Mouse (Mus musculus) erythroblast, adult 5-6 weeks (primary cell): ENCODE data around the gene Ltb4r1. TPM values are rescaled to one million over a fixed set of nuclear protein-coding genes. Genes with fewer than 3 reads are reported as not detected.

Source experiments
- ATAC-seq: replicated peaks from 2 replicates; pipeline ENCODE4 v1.8.0; 2016; ENCODE audit warnings: moderate number of reproducible peaks, mild to moderate bottlenecking, moderate TSS enrichment, inconsistent platforms; ENCODE audit not compliant: poor library complexity, low FRiP score, severe bottlenecking
- total RNA-seq, 2 experiments: library from RNA; stranded (forward) in 1 of 2; stranded (reverse) in 1 of 2; fragments of 150-400 nt in 1 of 2; fragments of 200-764, 138-1000 nt in 1 of 2; gene quantifications; 2 replicates each; pipeline versions ENCODE4 v1.2.3 to v1.2.4; 2015 to 2017; ENCODE audit warnings: low replicate concordance in 2 of 2

Gene Ltb4r1
- total RNA-seq, 2 experiments from 2014 or later, result 6.3 to 21.8 TPM

DNA sequence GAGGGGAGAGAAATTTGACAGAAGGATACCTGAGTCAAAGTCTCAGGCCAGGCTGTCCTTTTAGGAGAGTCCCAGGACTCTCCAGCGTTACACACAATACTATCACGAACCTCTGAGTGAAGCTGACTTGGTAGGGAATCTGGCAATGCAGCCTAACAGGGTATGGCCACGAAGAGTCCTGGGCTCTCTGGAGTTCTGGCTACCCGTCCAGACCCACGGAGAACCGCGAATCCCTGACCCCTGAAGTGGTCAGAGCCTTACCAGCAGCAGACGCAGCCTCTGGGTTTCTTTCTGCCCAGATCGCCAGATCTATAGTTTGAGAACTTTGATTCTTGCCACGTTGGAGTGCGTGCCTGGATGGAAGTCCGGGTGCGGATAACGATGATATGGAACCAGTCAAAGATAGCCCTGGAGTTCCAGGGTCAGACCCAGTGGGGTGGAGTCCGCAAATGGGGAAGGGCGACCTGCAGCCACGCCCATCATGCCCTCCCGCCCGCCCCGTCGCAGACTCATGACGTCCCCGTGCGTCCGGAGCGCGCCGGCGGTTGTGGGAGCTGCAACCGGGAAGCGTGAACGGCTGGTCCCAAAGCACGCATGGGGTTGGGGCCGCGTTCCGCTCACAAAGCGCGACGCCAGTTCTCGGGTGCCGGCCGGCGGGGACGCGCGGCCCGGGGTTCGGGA is 20.4 kb upstream of the Ltb4r1 start, which contains the start of the genes Dhrs1 and Nop9:
TSS of gene Dhrs1 (minus strand) at position 511 of the 681 bp plus-strand sequence.
TSS of gene Nop9 (plus strand) at position 514 of the 681 bp plus-strand sequence.
- ATAC-seq, result peak; percentile 74

DNA sequence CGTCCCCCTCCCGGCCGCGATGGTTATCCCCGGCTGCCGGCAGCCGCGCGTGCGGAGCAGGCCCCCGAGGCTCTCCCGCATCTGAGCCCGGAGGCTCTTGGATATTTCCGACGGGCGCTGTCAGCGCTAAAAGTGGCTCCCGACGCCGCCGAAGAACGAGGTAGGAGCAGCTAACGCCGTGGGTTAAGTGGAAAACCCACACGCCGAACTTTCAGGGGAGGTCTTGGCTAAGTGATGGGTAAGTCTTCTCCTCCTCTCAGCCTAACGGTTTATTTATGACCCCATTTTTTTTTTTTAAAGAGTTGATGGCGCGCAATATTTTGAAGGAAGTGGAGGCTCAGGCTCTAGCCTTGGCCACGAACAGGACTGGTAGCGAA is 19.9 kb upstream of the Ltb4r1 start:
- 0 out of 2 replicates have a peak, but pooled peaks have one; percentile 6 for ATAC-seq

DNA sequence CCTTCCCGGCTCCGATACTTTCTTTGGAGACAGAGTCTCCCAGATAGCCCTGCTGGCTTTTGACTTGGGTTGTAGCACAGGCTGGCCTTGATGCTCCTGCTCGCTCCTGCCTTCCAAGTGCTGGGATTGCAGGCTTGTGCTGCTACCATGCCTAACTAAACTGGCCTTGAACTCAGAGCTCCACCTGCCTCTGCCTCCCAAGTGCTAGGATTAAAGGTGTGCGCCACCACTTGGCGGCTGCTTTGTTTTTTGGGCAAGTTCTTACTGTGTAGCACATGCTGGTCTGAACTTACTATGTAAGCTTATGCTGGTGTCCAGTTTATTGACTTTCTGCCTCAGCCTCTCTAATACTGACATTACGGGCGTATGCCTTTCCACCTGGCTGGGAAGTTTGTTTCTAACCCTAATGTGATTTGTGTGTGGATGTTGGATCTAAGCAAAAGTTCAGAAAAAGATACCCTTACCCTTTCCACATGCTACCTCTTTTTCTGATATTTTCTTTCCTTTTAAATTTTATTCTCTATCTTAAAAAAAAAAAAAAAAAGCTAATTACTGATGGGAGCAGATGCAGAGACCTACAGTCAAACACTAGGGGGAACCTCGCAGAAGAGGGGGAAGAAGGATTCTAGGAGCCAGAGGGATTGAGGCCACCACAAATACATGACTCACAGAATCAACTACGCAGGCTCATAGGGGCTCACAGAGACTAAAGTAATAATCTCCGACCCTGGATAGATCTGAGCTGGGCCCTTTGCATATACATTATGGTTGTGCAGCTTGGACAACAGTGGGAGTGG is 18.5 kb upstream of the Ltb4r1 start:
- no peak for ATAC-seq

DNA sequence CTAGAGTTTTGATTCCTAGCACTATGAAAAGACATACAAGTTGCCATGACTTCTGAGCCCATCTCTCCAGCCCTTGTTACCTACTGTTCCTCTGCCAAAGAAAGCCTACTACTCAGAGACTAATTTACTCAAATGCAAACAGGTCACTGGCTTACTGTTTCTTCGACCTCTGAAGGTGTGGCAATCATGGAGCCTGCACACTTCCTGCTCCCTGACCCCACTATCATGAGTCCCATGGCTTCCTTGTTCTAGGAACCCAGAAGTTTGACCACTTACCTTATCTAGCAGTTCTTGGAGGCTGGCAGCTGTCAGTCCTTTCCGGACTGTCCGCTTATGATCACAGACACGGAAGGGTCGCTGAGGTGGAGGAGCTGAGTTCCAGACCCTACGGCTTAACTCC is 8.2 kb upstream of the Ltb4r1 start:
- no peak for ATAC-seq

DNA sequence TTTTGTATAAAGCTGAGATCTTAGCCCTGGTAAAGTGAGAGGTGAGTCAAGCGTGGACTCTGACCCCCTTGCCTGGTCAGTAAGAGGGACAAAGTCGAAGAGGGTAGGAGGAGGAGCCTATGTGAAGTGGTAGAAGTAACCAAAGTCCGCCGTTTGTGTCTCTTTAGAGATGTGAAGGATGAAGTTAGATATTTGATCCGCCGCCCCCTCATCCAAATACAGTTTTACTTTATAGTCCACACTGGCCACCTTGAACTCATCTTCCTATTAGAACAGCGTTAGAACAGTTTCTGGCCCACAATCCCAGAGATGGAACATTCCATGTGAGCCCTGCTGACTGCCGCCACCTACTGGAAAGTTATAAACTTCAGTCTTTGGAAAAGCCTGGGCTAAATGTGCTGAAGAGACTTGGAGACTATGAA is 7.4 kb upstream of the Ltb4r1 start, which contains the start of gene Cideb:
TSS of gene Cideb (minus strand) at position 96 of the 422 bp plus-strand sequence.
- ATAC-seq, result no peak

DNA sequence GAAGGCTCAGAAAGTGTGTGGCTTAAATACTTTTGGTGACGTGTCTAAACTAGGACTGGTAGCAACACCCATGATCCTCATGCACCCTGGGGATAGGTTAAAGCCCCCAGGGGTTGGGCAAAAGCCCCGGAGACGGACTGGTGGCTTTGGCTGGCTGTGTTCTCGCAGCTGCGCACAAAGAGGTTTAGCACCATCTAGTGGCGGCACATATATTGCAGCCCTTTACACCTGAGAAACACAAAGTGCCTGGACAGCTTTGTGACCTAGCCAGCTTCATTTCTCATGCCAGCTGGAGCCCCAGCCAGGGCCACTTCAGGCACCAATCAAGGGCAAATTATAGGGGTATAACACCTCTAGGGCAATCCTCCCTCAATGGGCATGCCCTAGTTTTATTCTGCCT is 5.6 kb upstream of the Ltb4r1 start:
- ATAC-seq, result peak; percentile 50; the same call in 1 of the 2 replicates

DNA sequence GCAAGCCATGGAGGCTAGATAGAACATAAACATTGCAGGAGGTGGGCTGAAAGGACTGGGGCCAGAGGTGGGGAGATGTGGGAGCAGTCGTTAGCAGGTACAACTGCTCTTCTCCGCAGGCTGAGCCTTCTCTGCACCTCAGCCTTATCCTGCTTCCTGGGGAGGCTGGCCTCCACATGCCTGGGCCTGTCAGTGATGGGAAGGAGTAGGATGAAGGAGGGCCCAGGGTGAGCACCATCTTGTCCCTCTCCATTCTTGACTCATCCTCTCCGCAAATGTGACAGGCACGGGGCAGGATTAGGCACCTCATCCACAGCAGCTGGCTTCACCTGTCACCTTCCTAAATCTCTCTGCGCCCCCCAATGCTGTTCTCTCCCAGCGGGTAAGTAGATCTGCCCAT is 4.6 kb upstream of the Ltb4r1 start, which contains the start of gene Ltb4r2:
TSS of gene Ltb4r2 (plus strand) at position 266 of the 400 bp plus-strand sequence.
- ATAC-seq, result no peak

DNA sequence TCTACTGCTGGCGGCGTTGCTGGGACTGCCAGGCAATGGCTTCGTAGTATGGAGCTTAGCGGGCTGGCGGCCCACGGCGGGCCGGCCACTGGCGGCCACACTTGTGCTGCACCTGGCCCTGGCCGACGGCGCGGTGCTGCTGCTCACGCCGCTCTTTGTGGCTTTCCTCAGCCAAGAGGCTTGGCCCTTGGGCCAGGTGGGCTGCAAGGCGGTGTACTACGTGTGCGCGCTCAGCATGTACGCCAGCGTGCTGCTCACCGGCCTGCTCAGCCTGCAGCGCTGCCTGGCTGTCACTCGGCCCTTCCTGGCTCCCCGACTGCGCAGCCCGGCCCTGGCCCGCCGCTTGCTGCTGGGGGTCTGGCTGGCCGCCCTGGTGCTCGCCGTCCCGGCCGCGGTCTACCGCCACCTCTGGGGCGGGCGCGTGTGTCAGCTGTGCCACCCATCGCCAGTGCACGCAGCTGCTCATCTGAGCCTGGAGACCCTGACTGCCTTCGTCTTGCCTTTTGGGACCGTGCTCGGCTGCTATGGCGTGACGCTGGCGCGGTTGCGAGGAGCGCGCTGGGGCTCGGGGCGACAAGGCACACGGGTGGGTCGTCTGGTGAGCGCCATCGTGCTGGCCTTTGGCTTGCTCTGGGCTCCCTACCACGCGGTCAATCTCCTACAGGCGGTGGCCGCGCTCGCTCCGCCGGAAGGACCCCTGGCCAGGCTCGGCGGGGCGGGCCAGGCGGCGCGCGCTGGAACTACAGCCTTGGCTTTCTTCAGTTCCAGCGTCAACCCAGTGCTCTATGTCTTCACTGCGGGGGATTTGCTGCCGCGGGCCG is 3.6 kb upstream of the Ltb4r1 start:
- ATAC-seq, result no peak

DNA sequence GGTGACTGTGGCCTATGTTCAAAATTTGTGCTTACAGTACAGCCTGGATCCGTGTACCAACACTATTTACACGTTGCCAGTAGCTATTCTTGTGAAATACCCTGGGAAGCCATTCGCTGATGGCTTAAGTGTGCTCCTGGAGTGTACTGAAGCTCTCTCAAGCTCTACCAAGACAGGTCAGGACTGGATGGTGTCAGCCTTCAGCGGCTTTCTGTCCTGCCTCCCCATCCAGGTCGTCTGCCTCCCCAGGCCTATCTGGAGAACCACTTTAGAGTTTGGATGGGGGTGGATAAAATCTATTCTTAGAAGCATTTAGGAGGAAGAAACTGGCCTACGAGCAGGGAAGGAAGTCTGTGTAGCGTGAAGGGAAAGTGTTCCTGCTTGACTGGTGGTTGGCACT is 2.6 kb upstream of the Ltb4r1 start:
- ATAC-seq, result no peak

DNA sequence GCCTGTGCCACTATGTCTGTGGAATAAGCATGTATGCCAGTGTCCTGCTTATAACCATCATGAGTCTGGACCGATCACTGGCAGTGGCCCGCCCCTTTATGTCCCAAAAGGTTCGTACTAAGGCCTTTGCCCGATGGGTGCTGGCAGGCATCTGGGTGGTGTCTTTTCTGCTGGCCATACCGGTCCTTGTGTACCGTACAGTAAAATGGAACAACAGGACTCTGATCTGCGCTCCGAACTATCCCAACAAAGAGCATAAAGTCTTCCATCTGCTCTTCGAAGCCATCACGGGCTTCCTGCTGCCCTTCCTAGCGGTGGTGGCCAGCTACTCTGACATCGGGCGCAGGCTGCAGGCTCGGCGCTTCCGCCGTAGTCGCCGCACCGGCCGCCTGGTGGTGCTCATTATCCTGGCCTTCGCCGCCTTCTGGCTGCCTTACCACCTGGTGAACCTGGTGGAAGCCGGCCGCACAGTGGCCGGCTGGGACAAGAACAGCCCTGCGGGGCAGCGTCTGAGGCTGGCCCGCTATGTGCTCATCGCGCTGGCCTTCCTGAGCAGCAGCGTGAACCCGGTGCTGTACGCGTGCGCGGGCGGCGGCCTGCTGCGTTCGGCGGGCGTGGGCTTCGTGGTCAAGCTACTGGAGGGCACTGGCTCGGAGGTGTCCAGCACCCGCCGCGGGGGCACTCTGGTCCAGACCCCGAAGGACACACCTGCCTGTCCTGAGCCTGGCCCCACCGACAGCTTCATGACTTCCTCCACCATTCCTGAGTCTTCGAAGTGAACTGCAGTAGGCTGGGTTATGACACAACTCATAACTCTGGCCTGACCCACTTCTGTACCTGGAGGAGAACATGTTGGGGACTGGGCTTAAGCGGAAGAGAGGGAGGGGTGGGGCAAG is 2.0 kb downstream of the Ltb4r1 start:
- ATAC-seq, result no peak

DNA sequence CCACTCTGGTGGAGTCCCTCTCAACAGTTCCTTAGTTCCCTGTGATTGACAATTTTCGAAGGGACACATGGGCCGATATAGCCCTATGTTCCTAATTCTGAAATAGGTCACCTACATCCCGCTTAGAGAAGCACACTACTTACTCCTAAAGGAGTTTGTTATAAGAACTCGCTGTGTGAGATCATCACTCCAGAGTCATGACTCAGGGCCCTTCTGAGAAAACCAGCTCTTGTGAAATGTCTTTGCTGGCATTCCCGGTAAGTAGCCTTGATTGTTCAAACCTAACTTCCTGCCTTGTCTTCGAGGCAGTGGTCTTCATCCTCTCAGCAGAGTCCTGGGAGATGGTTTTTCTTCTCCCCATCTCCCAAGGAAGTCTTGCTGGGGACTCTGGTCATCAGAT is 2.8 kb downstream of the Ltb4r1 start:
- ATAC-seq, result no peak

DNA sequence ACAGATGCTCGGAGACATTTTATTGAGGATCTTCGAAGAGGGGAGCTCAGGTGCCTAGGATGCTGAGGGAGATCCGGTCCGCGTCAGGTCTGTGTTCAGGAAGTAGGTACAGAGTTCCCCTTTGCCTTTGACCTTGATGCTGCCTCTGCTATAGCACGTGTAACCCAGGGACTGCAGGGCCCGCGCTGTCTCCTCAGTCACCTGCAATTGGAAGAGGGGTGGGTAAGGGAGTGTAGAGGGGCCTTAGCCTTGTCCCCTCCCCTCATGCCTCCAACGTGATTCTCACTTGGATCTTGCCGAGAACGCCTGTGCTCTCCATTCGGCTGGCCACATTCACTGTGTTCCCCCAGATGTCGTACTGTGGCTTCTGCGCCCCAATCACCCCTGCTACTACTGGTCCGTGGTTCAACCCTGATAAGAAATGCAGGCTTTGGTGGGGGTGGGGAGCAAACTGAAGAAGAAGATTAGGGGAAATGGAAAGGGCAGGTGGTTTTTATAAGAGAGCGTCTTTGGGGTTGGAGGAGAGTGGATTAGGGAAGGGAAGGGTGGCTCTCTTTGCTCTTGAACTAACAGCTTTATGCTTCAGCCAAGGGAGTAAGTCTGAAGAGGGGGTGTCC is 3.4 kb downstream of the Ltb4r1 start:
- ATAC-seq, result no peak

DNA sequence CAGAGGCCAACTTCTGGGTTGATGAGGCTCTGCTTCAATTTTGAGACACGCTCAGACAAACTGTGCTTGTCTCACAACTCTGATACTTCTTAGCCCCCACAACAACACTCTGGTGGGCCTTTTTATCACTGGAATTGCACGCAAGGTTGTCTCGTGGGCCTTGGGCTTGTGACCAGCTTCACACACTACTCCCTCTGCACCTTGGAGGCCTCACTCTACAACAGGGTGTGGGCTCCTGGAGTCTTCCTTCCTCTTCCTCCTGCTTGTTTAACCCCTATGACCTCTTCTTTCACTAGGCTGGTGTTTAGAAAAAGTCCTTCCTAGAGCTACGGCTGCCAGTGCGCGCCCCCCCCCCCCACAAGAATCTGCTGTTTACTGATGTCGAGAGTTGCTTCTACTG is 10.9 kb downstream of the Ltb4r1 start:
- ATAC-seq, result no peak

DNA sequence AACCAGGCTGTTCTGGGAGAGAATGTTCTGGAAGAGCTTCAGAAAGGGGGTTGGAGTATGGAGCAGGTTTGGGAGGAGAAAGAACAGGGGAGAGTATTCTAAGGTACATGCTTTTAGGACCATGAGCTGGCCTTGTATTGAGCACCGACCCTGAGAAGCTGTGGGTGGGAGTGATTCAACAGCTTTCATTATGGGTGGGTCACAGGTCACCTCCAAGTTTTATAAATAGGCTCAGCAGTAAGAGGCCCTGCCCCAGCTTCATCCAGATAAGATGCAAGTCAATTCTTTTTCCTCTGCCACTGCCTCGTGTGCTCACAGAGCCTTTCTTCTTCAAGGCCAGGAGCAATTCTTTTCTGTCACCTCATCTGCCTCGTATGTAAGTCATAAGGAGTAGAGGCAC is 11.4 kb downstream of the Ltb4r1 start:
- no peak for ATAC-seq

DNA sequence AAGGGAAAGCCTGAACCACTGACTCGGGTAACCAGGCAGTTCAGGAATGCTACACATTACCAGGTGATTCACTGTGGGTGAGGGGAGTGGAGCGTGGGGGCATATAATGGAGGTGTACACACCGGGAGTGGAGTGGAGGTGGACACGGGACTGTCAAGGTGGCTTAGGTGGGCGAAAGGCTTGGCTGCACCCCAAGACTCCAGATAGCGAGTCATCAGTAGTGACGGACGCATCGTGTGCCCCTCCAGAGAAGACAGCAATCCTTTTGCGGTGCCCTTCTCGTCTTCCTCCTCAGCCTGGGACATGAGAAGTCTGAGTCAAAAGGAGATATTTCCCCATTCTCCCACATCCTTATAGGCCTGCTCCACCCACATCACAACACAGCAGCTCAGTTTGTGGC is 12.0 kb downstream of the Ltb4r1 start:
- ATAC-seq, result no peak

DNA sequence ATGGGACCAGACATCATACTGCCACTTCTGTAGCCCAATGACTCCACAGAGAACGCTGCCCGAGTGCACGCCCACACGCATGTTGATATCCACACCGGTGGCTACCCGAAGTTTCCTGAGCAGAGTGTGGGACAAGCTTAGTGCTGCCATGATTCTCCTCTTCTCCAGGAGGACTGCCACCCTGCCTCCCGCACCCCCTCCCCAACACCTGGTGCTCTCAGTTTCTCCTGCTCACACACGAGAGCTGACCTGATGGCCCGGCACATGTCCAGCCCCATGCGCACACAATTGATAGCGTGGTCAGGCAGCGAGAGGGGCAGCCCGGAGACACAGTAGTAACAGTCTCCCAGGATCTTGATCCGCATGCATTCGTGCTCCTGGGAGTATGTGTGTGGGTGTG is 12.9 kb downstream of the Ltb4r1 start:
- no peak for ATAC-seq

DNA sequence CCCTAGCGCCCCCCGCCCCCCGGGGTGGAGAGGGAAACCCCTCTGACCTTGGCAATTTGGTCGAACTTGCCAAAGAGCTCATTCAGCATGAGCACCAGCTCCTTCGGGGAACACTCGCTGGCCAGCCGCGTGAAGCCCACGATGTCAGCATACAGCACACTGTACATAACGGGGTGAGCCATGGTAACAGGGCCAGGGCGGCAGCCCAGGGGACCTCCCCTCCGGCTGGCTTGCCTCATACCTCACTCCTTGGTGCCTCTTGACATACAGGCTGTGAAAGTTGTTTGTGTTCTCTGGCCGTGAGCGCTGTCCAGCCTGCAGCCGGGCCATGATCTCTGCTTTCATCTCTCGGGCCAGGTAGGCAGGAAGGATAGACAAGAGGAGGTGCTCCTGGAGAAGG is 13.9 kb downstream of the Ltb4r1 start:
- no peak for ATAC-seq

DNA sequence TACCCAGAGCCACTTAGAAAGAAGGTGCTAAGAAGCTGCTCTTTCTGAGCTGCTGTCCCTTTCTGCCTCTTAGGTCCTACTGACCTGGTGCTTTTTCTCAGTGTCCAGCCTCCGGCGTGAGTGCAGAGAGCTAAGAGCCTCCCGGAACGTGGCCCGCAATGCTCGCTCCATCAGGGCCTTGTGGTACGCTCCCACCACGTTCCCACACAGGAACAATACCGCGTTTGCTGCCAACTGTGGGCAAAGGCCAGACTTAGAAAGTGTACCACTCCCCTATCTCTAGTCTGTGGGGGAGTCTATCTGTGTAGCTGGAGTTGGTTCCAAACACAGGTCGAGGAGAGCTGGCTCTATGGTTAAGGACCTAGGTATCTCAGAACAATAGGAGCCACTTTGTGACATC is 15.0 kb downstream of the Ltb4r1 start:
- no peak for ATAC-seq

DNA sequence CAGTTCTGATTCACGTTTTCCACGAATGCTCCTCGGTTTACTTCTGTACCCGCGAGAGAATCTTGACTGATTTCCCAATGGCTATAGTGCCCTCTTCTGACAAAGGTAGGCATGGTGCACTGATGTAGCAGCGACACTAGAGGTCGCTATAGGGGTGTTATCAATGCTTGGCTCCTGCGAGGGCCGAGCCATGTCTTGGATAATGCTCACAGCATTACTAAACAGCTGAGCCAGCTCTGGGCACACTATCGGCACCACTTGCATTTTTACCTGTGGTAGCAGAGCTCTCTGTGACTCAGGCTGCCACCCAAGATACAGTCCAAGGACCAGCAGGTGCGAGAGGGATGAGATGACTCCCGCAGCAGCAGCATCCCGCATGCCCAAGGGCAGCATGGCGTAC is 15.5 kb downstream of the Ltb4r1 start:
- peak; percentile 50; the same call in 1 of the 2 replicates for ATAC-seq
